Mouse (Mus musculus) ES-CJ7 (cell line): ENCODE data around the gene Plp1.
A peak's percentile ranks its signal among the peaks of the same experiment; 100 is the strongest.

Source experiments
- DNase-seq: peaks from one replicate; pipeline ENCODE4 v3.0.0; 2011; ENCODE audit warnings: low read depth, low spot score

Plp1 gene

DNA sequence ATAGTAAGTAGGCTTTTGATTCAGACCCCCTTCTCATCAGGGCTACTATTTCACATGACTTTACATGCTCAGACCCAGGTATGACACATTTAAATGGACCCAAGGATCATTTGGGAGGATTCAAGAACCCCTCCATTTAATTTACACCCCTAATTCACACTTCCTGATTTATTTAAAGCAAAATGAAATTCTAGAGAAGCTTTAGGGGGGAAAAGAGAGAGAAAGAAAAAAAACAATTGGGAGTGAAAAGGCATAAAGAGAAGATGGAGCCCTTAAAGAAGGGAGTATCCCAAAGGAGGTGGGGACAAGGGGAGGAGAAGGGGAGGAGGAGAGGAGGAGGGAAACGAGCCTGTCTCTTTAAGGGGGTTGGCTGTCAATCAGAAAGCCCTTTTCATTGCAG lies at the start of gene Plp1:
Plp1 (plus strand) TSS at position 301 of the 400 bp plus-strand sequence.
- no peak for DNase-seq

GRCm38 (mm10) chrX:136773035-136773434 lies 49.4 kb upstream of the Plp1 start:
- DNase-seq = no peak

- no peak for DNase-seq
Observed at GRCm38 (mm10) chrX:136778046-136778445, 44.4 kb upstream of the Plp1 start.

- DNase-seq = no peak
Observed at GRCm38 (mm10) chrX:136779262-136779661, 43.2 kb upstream of the Plp1 start.

DNA sequence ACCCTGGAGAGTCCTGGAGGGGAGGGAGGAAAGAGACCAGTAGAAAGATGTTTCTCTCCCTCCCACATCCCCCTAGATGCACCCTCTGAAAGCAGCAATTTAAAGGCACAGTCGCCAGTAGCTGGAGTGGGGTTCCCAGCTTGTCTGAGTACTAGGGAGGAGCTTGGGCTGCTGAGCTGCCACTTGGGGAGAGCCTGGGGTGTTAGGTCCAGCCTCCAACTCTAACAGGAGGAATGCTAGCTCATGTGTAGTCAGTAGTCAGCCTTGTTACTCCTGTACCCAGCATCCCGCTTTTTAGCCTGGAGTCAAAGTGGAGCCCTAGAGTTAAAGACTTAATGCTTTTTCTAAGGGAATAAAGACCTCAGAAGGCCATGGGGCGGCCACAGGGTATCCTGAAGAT lies 42.4 kb upstream of the Plp1 start, which contains the start of gene Glra4:
Glra4 (minus strand) TSS at position 101 of the 400 bp plus-strand sequence.
- no peak for DNase-seq

DNA sequence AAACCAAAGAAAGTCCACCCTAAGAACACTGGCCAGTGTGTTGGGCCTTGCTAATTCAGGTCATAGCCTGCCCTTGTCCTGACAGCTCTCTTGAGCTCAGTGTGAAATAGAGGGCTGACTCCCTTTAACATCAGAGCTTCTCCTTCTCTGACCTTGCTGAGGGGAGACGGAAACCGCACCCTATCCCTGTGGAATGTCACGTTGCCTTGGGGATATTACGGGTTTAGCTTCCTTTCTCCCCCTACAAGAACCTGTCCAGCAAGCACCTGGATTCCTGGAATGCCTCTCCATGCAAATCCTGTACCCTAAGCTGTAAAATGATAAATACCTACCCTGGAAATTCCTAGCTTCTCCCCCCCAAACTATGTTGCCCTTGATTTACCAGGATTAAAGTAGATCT lies 33.0 kb upstream of the Plp1 start:
- peak; percentile 82 for DNase-seq

- DNase-seq = no peak
Observed at GRCm38 (mm10) chrX:136797223-136797622, 25.2 kb upstream of the Plp1 start.

GRCm38 (mm10) chrX:136819752-136820151 lies 2.7 kb upstream of the Plp1 start:
- DNase-seq = no peak

DNA sequence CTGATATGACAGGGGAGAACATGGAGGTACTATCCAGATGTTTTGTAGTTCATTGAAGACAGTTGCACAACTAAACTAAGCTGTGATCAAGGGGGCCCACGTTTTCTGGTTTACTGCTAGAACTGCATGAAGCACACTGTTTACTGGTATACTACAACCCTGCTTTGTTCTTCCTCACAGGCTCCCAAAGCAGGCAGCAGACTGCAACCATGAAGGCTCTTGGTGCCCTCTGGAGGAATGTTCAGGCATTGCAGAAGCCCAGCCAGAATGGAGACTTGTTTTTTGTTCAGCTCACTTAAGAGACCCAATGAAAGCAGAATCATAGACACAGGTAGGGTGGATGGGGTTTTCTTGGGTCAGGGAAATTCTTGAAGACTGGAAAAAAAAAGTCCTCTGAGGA lies 2.2 kb upstream of the Plp1 start:
- peak; percentile 51 for DNase-seq

DNA sequence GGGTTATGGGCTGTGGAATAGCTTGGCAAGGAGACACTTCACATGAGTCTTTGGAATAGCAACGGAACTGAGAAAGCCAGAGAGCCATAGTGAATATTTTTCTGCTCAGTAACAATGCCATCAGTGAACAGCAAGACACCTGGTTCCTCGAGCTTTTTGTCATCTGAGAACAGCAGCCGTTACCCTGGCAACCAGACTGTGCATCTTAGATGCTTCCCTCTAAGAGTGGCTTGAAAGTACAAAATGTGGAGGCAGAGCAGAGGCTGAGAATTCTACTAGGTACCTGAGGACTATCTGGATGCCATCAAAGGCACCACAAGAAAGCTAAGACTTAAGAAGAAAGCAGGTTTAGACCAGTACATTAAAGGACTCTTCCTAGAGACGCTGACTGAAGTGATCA lies 2.5 kb downstream of the Plp1 start:
- DNase-seq = no peak

DNA sequence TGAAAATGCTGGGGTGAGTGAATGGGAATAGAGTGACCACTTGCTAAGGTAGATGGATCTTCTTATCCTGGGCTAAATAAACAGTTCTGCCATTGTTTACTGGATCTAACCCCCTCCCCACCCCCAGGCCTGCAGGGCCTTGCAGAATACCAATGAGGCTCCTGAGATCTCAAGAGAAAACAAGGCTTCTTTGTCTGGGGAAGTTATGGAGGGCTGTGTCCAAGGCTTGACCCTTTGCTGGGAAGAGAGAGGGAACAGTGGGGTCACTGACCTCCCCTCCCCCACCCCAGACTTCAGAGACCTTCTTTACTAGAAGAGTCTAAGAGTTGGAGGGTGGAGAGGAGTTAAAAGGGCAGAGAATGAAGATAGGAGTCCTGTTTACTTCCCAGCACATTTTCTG lies 6.1 kb downstream of the Plp1 start:
- no peak for DNase-seq

GRCm38 (mm10) chrX:136850300-136850699 lies 27.8 kb downstream of the Plp1 start:
- DNase-seq = peak; percentile 49

- peak; percentile 41 for DNase-seq
Observed at GRCm38 (mm10) chrX:136868061-136869040, 45.9 kb downstream of the Plp1 start, which contains the start of gene Rab9b. Gene Rab9b, minus strand, starts transcription at chrX:136868755.
